Mouse (Mus musculus) forebrain, embryonic 13.5 days (tissue): Measurements from ENCODE around the gene Zfp654. TPM values are rescaled to one million over a fixed set of nuclear protein-coding genes. Genes with fewer than 3 reads are reported as not detected.

Source experiments
- ATAC-seq: fragments of 200-750 bp; cut with Nextera tagmentation; 2 replicates; pipeline ENCODE4 v1.8.0; 2017
- H3K27ac ChIP-seq: fragments of 300-500 bp; sonication (generic); 2 replicates; pipeline ENCODE4 v1.5.1; 2015; ENCODE audit warnings: inconsistent platforms, mild to moderate bottlenecking, moderate library complexity
- H3K27me3 ChIP-seq: fragments of 300-500 bp; sonication (generic); 2 replicates; pipeline ENCODE4 v1.6.1; 2015; ENCODE audit warnings: mild to moderate bottlenecking, inconsistent platforms
- H3K36me3 ChIP-seq: fragments of 300-500 bp; sonication (generic); 2 replicates; pipeline ENCODE4 v1.6.1; 2015; ENCODE audit warnings: mild to moderate bottlenecking, inconsistent platforms; ENCODE audit not compliant: poor library complexity, severe bottlenecking
- H3K4me1 ChIP-seq: fragments of 300-500 bp; sonication (generic); 2 replicates; pipeline ENCODE4 v1.6.1; 2015; ENCODE audit warnings: inconsistent platforms
- H3K4me2 ChIP-seq: fragments of 300-500 bp; sonication (generic); 2 replicates; pipeline ENCODE4 v1.6.1; 2015; ENCODE audit warnings: inconsistent platforms, mild to moderate bottlenecking, moderate library complexity
- H3K4me3 ChIP-seq: fragments of 300-500 bp; sonication (generic); 2 replicates; pipeline ENCODE4 v1.5.1; 2015; ENCODE audit warnings: mild to moderate bottlenecking, inconsistent platforms
- H3K9ac ChIP-seq: fragments of 300-500 bp; sonication (generic); 2 replicates; pipeline ENCODE4 v1.6.1; 2015; ENCODE audit warnings: mild to moderate bottlenecking, inconsistent platforms
- H3K9me3 ChIP-seq: fragments of 300-500 bp; sonication (generic); replicated peaks from 2 replicates; pipeline ENCODE4 v1.6.1; 2016; ENCODE audit warnings: inconsistent platforms
- WGBS: fragments of 180-500 bp; shearing (Covaris S2); methylation state at CpG from one replicate; pipeline ENCODE4 v1.1.7; 2015; 5-methylcytosine and 5-hydroxymethylcytosine counted together
- polyA plus RNA-seq: library from polyadenylated mRNA; unstranded; fragments of >200 nt; fragmentation: Nextera tagmentation; extraction: Ambion mirVana; gene quantifications from 2 replicates; pipeline ENCODE4 v1.2.1, GENCODE M21; 2015

The Zfp654 gene
- polyA plus RNA-seq, 1 experiment from 2014 or later, result 5.1 TPM

DNA sequence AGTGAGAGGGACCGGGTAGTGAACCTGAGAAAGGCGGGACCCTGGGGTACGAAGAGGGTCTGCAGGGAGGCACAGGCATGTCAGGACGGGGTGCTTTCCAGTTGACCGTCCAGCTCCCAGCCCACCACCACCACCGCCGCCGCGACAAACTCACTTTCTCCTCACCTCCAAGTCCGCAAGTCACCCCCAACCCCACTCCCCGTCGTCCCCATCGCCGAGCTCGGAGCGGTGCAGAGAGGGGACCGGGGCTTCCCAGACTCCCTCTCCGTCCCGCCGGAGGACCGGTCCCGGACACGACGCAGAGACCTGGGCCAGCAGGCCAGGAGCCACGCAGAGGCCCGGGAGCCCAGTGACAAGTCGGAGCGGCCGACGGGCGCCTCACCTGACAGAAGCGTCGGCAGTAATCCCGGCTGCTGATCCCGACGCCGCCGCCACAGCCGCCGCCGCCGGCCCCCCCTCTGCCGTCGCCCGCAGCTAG, 328 bp downstream of the Zfp654 start:
- Histone ChIP-seq H3K27ac (peak overlapping the region; percentile 95), H3K9me3 (no peaks in the 10 kb centered on the region), H3K9ac (peak overlapping the region; percentile 91), H3K27me3 (no peaks in the 10 kb centered on the region), H3K36me3 (peaks cover 15% of the 10 kb centered on the region), H3K4me1 (peaks cover 30% of the 10 kb centered on the region), H3K4me3 (peak overlapping the region; percentile 96), H3K4me2 (peak overlapping the region; percentile 98)
- WGBS, result under 1% methylated on average over 44 of the region's 45 CpGs
- ATAC-seq, result peak; percentile 52

DNA sequence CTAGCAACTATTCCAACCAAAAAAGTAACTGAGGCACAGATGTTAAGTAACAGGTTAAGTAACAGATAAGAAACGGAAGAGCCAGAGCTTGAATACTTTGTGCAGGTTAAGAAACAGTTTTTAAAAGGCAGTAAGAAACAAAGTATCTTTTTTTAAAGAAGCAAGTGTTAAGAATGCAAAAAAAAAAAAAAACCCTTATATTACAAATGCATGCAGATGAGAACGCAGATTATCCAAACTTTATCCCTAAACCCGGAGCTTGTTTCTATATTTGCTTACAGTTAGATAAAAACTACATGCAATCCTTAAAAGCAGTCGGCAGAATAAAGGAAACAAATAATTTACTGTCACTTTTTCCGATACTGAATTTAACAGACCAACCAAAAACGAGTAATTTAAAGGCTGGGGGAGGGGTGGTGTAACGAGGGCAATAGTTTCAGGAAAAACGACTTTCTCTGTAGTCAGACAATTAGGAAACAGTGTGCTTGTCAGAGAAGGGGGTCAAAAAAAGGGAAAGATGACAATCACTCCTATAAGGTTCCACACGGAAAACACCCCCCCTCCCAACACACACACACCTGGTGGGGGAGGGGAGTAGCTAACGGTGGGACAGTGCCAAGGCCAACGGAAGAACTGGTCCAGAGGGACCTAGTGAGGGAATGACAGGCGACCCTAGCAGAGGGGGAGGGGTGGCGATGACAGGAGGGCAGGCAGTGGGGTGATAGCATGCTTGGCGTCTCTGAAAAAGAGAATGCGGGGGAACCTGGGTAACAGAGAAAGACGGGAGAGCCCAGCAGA, 966 bp downstream of the Zfp654 start:
- Histone ChIP-seq H3K4me1 (peaks cover 30% of the 10 kb centered on the region), H3K9ac (peak overlapping the region; percentile 91), H3K4me3 (peak overlapping the region; percentile 96), H3K4me2 (peak overlapping the region; percentile 98), H3K27ac (peak overlapping the region; percentile 95), H3K9me3 (no peaks in the 10 kb centered on the region), H3K36me3 (peaks cover 9% of the 10 kb centered on the region), H3K27me3 (no peaks in the 10 kb centered on the region)
- ATAC-seq, result no peak
- WGBS, result 5% methylated on average over 16 of the region's 16 CpGs

- no peaks in the 10 kb centered on the region for H3K27me3 ChIP-seq
- H3K4me1 ChIP-seq, result peaks cover 12% of the 10 kb centered on the region
- no peak overlapping the region for H3K27ac ChIP-seq
- 92% methylated on average over 8 of the region's 8 CpGs for WGBS
- H3K9me3 ChIP-seq, result no peaks in the 10 kb centered on the region
- no peak for ATAC-seq
- no peak overlapping the region for H3K4me2 ChIP-seq
- no peak overlapping the region for H3K9ac ChIP-seq
- H3K36me3 ChIP-seq, result no peaks in the 10 kb centered on the region
- H3K4me3 ChIP-seq, result no peak overlapping the region
Observed at GRCm38 (mm10) chr16:64845947-64846346, 5.5 kb downstream of the Zfp654 start.

GRCm38 (mm10) chr16:64842374-64842729, 9.1 kb downstream of the Zfp654 start:
- WGBS, result 96% methylated on average over 3 of the region's 3 CpGs
- Histone ChIP-seq H3K27ac (no peak overlapping the region), H3K4me3 (no peak overlapping the region), H3K4me1 (no peaks in the 10 kb centered on the region), H3K9ac (no peak overlapping the region), H3K27me3 (no peaks in the 10 kb centered on the region), H3K9me3 (no peaks in the 10 kb centered on the region), H3K4me2 (no peak overlapping the region), H3K36me3 (no peaks in the 10 kb centered on the region)
- no peak for ATAC-seq

- no peak overlapping the region for H3K4me3 ChIP-seq
- H3K9ac ChIP-seq, result no peak overlapping the region
- ATAC-seq, result no peak
- H3K27ac ChIP-seq, result no peak overlapping the region
- no peaks in the 10 kb centered on the region for H3K27me3 ChIP-seq
- H3K4me2 ChIP-seq, result no peak overlapping the region
- no peaks in the 10 kb centered on the region for H3K36me3 ChIP-seq
- no peaks in the 10 kb centered on the region for H3K9me3 ChIP-seq
- WGBS, result 93% methylated on average over 5 of the region's 5 CpGs
- no peaks in the 10 kb centered on the region for H3K4me1 ChIP-seq
Observed at GRCm38 (mm10) chr16:64841481-64842373, 9.7 kb downstream of the Zfp654 start.

DNA sequence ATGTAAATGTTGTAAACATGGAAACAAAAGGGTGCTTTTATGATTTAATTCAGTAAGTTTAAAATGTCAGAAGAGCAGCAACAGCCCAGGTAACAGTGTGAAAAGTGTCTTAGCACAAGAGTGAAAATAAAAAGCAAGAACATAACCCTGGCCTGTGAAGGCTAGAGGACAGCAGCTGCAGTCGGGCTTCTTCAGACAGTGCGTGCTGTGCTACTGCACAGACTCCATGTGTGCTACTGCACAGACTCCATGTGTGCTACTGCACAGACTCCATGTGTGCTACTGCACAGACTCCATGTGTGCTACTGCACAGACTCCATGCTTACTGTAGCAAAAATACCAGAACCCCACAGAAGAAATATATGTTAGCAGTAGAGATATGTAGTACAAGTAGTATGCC, 14.7 kb downstream of the Zfp654 start:
- no peak overlapping the region for H3K9ac ChIP-seq
- no peak for ATAC-seq
- H3K4me3 ChIP-seq, result no peak overlapping the region
- H3K36me3 ChIP-seq, result no peaks in the 10 kb centered on the region
- 97% methylated on average over 2 of the region's 2 CpGs for WGBS
- H3K27ac ChIP-seq, result no peak overlapping the region
- H3K27me3 ChIP-seq, result no peaks in the 10 kb centered on the region
- no peaks in the 10 kb centered on the region for H3K4me1 ChIP-seq
- H3K4me2 ChIP-seq, result no peak overlapping the region
- no peaks in the 10 kb centered on the region for H3K9me3 ChIP-seq

DNA sequence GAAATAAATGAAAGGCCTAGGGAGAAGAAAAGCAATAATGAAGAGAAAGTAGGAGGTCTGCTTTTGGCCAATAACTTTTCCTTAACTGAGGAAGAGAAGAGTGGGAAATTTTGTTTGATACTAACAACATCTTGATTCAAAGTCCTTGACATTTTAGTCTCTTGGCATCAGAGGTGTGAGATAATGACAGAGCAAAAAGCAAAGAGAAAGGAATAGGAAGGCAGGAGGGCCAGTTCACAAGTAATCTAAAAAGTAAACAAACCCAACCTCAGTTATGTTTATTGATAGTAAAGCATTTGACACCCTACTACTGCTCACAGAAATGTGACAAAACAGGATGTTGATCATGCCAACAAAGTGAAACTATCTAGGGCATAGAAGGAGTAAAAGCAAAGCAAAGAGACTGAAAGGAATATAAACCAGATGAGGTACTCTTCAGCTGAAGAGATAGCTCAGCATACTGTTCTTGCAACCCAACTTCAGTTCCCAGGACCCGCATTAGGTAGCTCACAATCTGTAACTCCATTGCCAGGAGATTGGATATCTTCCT, 15.4 kb downstream of the Zfp654 start:
- WGBS, result 78% methylated on average over 1 of the region's 1 CpGs
- ATAC-seq, result no peak
- no peaks in the 10 kb centered on the region for H3K36me3 ChIP-seq

DNA sequence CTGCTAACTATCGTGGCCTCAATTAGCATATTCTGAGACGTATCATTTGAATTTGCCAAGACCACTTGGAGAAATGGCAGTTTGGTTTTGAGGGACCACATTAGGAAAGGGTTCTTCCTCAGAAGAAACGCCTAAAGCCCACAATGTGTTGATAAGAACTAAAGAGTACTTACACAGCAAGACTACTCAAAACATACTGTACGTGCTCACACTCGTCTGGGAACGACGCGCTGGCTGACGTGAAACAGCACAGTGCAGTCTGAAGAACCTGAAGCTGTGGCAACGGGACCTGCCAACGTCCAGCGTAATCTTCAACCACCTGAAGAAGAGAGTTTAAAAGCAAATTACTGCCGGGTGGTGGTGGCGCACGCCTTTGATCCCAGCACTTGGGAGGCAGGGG, 21.2 kb downstream of the Zfp654 start:
- H3K4me3 ChIP-seq, result no peak overlapping the region
- no peaks in the 10 kb centered on the region for H3K27me3 ChIP-seq
- WGBS, result 94% methylated on average over 15 of the region's 15 CpGs
- no peaks in the 10 kb centered on the region for H3K9me3 ChIP-seq
- H3K36me3 ChIP-seq, result 0 out of 2 replicates have a peak, but pooled peaks cover 8% of the 10 kb centered on the region
- H3K4me2 ChIP-seq, result no peak overlapping the region
- no peaks in the 10 kb centered on the region for H3K4me1 ChIP-seq
- no peak overlapping the region for H3K27ac ChIP-seq
- no peak overlapping the region for H3K9ac ChIP-seq
- ATAC-seq, result no peak

More for the DNA sequence above, 15.4 kb downstream of the Zfp654 start:
- Histone ChIP-seq H3K4me1 (no peaks in the 10 kb centered on the region), H3K4me2 (no peak overlapping the region), H3K27ac (no peak overlapping the region), H3K9me3 (no peaks in the 10 kb centered on the region), H3K27me3 (no peaks in the 10 kb centered on the region), H3K4me3 (no peak overlapping the region), H3K9ac (no peak overlapping the region)

GRCm38 (mm10) chr16:64824474-64824873, 27.0 kb downstream of the Zfp654 start:
- no peaks in the 10 kb centered on the region for H3K9me3 ChIP-seq
- H3K27me3 ChIP-seq, result no peaks in the 10 kb centered on the region
- H3K27ac ChIP-seq, result no peak overlapping the region
- 92% methylated on average over 1 of the region's 1 CpGs for WGBS
- no peak for ATAC-seq
- H3K4me3 ChIP-seq, result no peak overlapping the region
- H3K4me1 ChIP-seq, result no peaks in the 10 kb centered on the region
- 0 out of 2 replicates have a peak, but pooled peaks cover 3% of the 10 kb centered on the region for H3K36me3 ChIP-seq
- H3K4me2 ChIP-seq, result no peak overlapping the region
- no peak overlapping the region for H3K9ac ChIP-seq

- Histone ChIP-seq H3K27ac (no peak overlapping the region), H3K9me3 (no peaks in the 10 kb centered on the region), H3K36me3 (0 out of 2 replicates have a peak, but pooled peaks cover 3% of the 10 kb centered on the region), H3K4me3 (no peak overlapping the region), H3K27me3 (no peaks in the 10 kb centered on the region), H3K4me1 (0 out of 2 replicates have a peak, but pooled peaks cover 2% of the 10 kb centered on the region), H3K4me2 (no peak overlapping the region), H3K9ac (no peak overlapping the region)
- ATAC-seq, result no peak
- 81% methylated on average over 1 of the region's 1 CpGs for WGBS
Observed at GRCm38 (mm10) chr16:64823890-64824289, 27.6 kb downstream of the Zfp654 start.

GRCm38 (mm10) chr16:64817094-64817765, 34.2 kb downstream of the Zfp654 start:
- WGBS, result 94% methylated on average over 3 of the region's 3 CpGs
- H3K4me1 ChIP-seq, result 0 out of 2 replicates have a peak, but pooled peaks cover 2% of the 10 kb centered on the region
- no peak overlapping the region for H3K27ac ChIP-seq
- H3K4me2 ChIP-seq, result no peak overlapping the region
- no peak overlapping the region for H3K9ac ChIP-seq
- ATAC-seq, result no peak
- no peaks in the 10 kb centered on the region for H3K9me3 ChIP-seq
- peaks cover 8% of the 10 kb centered on the region for H3K36me3 ChIP-seq
- H3K4me3 ChIP-seq, result no peak overlapping the region
- H3K27me3 ChIP-seq, result no peaks in the 10 kb centered on the region
